Mouse (Mus musculus): ENCODE data around the gene Sec31a.
A peak's percentile ranks its signal among the peaks of the same experiment; 100 is the strongest.
"Not testable (repeated sequence)": the region's sequence is repeated elsewhere in the genome, so short reads cannot be mapped to it uniquely, and the experiment has no call there.

Gene Sec31a

GRCm38 (mm10) chr5:100415761-100416590, at the start of gene Sec31a:
Gene Sec31a, minus strand, starts transcription at chr5:100416234.
- DNase-seq (ENCODE audit: low read depth in 1 of 2, low spot score in 2 of 2): peak; percentile 96 to 97

DNA sequence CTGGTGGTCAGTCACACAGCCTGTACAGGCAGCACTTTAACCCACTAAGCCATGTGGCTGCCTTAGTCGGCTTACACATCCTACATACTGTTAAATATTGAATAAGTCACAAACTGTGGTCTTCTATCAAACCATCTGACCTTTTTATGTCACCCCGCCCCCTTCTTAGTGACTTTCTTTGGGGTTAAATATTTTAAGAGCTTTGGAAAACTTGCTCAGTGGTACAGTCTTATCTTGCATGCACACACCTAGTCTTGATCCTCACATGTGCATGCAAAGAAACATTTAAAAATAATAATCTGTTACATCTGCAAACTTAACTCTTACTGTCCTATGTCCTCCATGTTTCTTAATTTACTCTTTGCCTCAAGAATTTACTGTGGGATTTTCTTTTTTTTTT, 46.3 kb upstream of the Sec31a start:
- no peak for DNase-seq (ENCODE audit: low read depth in 1 of 2, low spot score in 2 of 2)

GRCm38 (mm10) chr5:100461526-100461925, 45.5 kb upstream of the Sec31a start:
- DNase-seq (ENCODE audit: low read depth in 1 of 2, low spot score in 2 of 2): no peak

- DNase-seq (ENCODE audit: low read depth in 1 of 2, low spot score in 2 of 2): no peak
Measured at GRCm38 (mm10) chr5:100459468-100459867, 43.4 kb upstream of the Sec31a start.

DNA sequence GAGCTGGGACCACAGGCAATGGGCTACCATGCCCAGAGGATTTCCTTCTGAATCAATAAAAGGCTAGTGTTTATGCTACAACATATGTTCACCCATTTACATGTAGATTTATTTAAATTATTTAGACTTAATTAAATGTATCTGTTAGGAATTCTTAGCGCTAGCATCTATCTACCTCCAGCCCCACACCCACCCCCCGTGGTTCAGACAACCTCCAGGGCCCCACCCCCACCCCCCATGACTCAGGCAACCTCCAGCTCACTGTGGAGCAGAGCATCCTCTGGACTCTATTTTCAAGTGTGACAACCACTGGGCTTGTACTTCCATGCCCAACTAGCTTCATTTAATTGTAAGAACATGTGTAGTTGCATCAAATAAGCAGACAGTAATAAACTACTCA, 35.8 kb upstream of the Sec31a start:
- no peak for DNase-seq (ENCODE audit: low read depth in 1 of 2, low spot score in 2 of 2)

- DNase-seq (ENCODE audit: low read depth in 1 of 2, low spot score in 2 of 2): no peak
Measured at GRCm38 (mm10) chr5:100438796-100439195, 22.8 kb upstream of the Sec31a start.

- no peak for DNase-seq (ENCODE audit: low read depth in 1 of 2, low spot score in 2 of 2)
Measured at GRCm38 (mm10) chr5:100437917-100438316, 21.9 kb upstream of the Sec31a start.

GRCm38 (mm10) chr5:100437086-100437485, 21.1 kb upstream of the Sec31a start:
- no peak for DNase-seq (ENCODE audit: low read depth in 1 of 2, low spot score in 2 of 2)

DNA sequence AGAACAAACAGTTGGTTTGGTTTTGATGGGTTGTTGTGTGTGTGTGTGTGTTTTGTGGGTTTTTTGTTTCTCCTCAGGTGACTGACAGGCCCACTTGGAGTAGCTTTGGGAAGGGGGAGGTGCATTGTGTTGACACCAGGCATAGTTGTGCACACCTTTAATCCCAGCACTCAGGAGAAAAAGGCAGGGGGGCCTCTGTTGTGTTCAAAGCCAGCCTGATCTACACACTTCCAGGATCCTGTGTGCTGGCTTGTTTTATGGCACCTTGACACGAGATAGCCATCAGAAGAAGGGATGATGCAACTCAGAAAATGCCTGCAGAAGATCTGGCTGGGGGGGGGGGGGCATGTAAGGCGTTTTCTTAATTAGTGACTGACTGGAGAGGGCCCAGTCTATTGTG, 14.9 kb upstream of the Sec31a start:
- no peak for DNase-seq (ENCODE audit: low read depth in 1 of 2, low spot score in 2 of 2)

DNA sequence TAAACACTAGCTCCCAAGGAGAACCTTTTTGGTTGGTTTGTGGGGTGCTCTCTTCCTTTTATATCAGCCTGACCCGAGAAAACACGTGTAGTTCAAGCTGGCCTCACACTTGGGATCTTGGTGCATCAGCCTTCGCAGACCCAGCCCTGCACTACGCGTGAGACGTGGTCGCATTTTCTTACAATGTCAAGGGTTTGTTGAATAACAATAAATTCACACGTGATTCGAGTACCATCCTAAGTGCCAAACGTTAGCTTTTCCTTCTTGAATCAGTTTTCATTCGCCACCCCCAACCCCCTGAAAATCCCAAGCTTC, 14.0 kb upstream of the Sec31a start:
- DNase-seq (ENCODE audit: low read depth in 1 of 2, low spot score in 2 of 2): no peak

- DNase-seq (ENCODE audit: low read depth in 1 of 2, low spot score in 2 of 2): peak; percentile 81
Measured at GRCm38 (mm10) chr5:100429344-100430075, 13.5 kb upstream of the Sec31a start.

GRCm38 (mm10) chr5:100428734-100429343, 12.8 kb upstream of the Sec31a start:
- DNase-seq (ENCODE audit: low read depth in 1 of 2, low spot score in 2 of 2): no peak

DNA sequence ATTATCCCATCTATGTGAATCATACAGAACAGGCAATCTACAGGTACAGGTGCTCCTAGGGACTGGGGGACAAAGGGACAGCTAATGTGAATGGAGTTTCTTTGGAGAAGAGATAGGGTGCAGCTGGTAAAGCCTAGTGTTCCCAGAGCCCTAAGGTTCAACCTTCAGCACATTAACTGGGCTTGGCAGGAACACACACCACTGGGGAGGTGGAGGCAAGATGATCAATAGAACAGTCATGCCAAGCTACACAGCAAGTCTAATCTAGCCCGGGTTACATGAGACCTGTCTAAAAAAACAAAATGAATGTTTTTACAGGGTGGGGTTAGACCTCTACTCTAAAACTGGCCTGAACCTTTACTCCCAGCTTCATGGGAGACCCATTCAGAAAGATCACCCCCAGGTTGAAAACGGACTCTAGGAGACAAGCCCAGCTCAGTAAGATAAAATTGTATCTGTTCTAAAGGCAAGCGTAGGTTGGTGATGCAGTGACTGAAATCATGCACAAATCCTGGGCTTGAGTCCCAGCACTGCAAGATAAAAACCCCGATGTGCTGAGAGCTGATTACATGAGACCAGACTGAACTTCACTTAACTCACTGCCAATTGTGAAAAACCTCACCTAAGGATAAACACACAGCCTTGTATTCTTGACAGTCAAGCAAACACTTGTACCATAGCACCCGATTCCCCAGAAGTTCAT, 12.1 kb upstream of the Sec31a start:
- no peak for DNase-seq (ENCODE audit: low read depth in 1 of 2, low spot score in 2 of 2)

- no peak for DNase-seq (ENCODE audit: low read depth in 1 of 2, low spot score in 2 of 2)
Measured at GRCm38 (mm10) chr5:100427276-100427675, 11.2 kb upstream of the Sec31a start.

- DNase-seq (ENCODE audit: low read depth in 1 of 2, low spot score in 2 of 2): not testable (repeated sequence)
Measured at GRCm38 (mm10) chr5:100425823-100426222, 9.8 kb upstream of the Sec31a start.

- no peak for DNase-seq (ENCODE audit: low read depth in 1 of 2, low spot score in 2 of 2)
Measured at GRCm38 (mm10) chr5:100424252-100424651, 8.2 kb upstream of the Sec31a start.

GRCm38 (mm10) chr5:100423626-100424025, 7.6 kb upstream of the Sec31a start:
- DNase-seq (ENCODE audit: low read depth in 1 of 2, low spot score in 2 of 2): no peak

- no peak for DNase-seq (ENCODE audit: low read depth in 1 of 2, low spot score in 2 of 2)
Measured at GRCm38 (mm10) chr5:100418861-100419260, 2.8 kb upstream of the Sec31a start.

- no peak for DNase-seq (ENCODE audit: low read depth in 1 of 2, low spot score in 2 of 2)
Measured at GRCm38 (mm10) chr5:100418077-100418476, 2.0 kb upstream of the Sec31a start.

DNA sequence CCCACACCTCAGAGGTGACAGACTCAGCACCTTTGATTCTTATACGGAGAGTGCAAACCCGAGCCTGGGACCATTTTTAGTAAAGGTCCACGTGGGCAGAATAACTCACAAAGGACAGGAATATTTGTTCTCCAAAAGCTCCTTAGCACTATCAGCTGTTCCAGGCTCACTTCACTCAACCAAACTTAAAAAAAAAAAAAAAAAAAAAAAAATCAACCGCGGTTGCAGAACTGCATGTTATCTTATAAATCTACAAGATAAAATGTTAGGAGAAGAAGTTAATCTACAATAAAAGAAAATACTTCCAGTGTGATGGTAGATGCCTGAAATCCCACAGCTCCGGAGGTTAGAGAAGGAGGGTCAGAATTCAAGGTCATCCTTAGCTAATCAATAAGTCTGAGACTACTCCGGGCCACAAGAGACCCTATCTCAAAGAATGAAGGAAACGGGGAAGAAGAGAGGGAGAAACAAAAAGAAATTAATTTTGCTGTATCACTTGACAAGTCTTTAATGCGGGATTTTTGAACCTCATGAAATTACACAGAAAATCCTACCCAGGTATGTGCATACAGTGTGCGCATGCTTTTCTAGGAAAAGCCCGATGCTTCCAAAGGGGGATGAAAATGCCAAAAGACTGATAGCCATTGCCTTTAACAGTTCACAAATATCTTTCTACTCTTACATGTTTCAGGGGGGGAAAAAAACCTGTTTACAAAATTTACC, 1.4 kb downstream of the Sec31a start:
- no peak for DNase-seq (ENCODE audit: low read depth in 1 of 2, low spot score in 2 of 2)

DNA sequence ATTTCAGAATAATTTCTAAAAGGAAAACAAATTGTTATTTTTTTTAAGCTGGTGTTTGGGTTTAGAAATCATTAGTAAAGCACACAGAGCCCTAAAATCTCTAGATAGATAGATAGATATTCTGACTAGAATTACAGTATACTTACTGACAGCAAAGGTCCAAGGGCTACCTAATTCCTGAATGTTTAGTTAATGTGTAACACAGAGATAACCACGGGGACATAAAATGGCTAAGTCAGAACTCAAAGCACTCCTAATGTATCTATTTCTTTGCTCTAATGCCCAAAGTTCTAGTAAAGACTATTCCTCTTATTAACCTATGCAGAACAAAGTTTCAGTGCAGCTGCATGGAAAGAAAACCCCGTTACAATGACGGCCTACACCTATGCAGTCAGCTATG, 3.1 kb downstream of the Sec31a start:
- DNase-seq (ENCODE audit: low read depth in 1 of 2, low spot score in 2 of 2): no peak
